Mouse (Mus musculus): ENCODE data around the gene Gramd4. TPM values are rescaled to one million over a fixed set of nuclear protein-coding genes. Genes with fewer than 3 reads are reported as not detected.

Gene Gramd4
- total and polyA plus RNA-seq, 3 experiments = 0.17 to 0.66 (median 0.56) TPM

DNA sequence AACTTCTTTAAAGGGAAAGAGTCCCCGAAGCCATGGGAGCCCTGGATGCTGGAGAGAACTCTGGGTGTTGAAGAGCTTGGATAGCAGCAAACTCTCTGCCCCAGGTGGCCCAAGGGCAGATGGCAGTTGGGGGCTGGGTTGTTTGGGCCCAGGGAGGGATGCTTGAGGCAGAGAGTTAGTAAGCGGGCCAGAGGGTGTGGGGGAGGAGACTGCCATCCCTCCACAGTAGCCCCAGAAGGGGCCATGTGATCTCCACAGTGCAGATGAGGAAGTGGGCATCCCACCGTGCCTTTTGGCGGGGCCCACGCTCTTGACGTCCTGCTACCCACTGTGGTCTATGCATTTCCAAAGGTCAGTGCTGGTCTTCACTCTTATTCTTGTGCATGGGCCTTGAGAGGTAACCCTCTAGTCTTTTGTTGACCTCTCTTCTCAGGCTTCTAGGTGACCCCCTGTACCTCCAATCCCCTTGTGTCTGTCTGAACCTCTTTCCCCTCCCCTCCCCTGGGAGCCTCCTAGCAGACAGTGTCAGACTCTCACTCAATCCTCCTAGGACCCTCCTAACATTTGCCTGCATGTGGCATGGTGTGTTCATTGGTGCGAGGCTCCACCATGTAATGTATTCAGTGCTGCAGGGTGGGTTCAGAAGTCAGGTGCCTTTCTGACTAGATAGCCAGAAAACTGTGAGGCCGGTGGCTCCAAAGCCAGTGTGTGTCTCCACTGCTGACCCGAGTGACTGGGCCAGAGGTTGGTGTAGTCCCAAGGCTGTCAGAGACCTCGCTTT, 11.7 kb downstream of the Gramd4 start:
- peaks cover 18 to 75% of the 10 kb centered on the region in 2 experiments for H3K4me1 ChIP-seq (ENCODE audit: control insufficient read depth in 1 of 2, insufficient read depth in 2 of 2)
- no peaks in the 10 kb centered on the region for H3K36me3 ChIP-seq (replicated peaks in 1 of 2; ENCODE audit: control insufficient read depth in 1 of 2, insufficient read depth in 1 of 2, low read length in 1 of 2)
- no peak overlapping the region for H3K27ac ChIP-seq (ENCODE audit: insufficient read depth, low read depth)
- in situ Hi-C loops (cut with MboI; ENCODE audit: low pct_ligation_motif_present, low pct_unique_long_range_greater_than_20kb, low sequenced_read_pairs) = no loop called here
- peaks cover 15% of the 10 kb centered on the region for H3K27me3 ChIP-seq (replicated peaks)
- peaks cover 2% of the 10 kb centered on the region for H3K9me3 ChIP-seq (replicated peaks; ENCODE audit: low read length)
- peak; percentile 57 for DNase-seq (ENCODE audit: extremely low read depth)
- TF ChIP-seq RAD21 (IDR thresholded peaks at IDR 0.05; ENCODE audit: low read depth, low read length) (no peak), SMC3 (IDR thresholded peaks at IDR 0.05; ENCODE audit: low read depth, low read length) (no peak), SIN3A (IDR thresholded peaks at IDR 0.05; ENCODE audit: low read length) (no peak), MAZ (IDR thresholded peaks at IDR 0.05; ENCODE audit: low read depth, low read length) (no peak), JUND (conservative IDR thresholded peaks at IDR 0.05; ENCODE audit: low read depth, low read length) (no peak), ZC3H11A (IDR thresholded peaks at IDR 0.05; ENCODE audit: low read depth, low read length) (no peak), HCFC1 (IDR thresholded peaks at IDR 0.05; ENCODE audit: low read depth, low read length) (no peak), ZKSCAN1 (IDR thresholded peaks at IDR 0.05; ENCODE audit: borderline replicate concordance, low read depth, low read length) (no peak), ZMIZ1 (IDR thresholded peaks at IDR 0.05; ENCODE audit: low read depth, low read length) (no peak), NRF1 (IDR thresholded peaks at IDR 0.05; ENCODE audit: low read depth, low read length) (no peak), KAT2A (IDR thresholded peaks at IDR 0.05; ENCODE audit: insufficient replicate concordance, low read length) (no peak), MAX (IDR thresholded peaks at IDR 0.05; ENCODE audit: low read length) (no peak), MEF2A (IDR thresholded peaks at IDR 0.05; ENCODE audit: borderline replicate concordance, low read depth, low read length) (no peak), GABPA (IDR thresholded peaks at IDR 0.05; ENCODE audit: insufficient replicate concordance, low read depth, low read length) (no peak), IRF4 (IDR thresholded peaks at IDR 0.05; ENCODE audit: low read depth, low read length) (no peak)
- H3K4me3 ChIP-seq (replicated peaks in 1 of 3; ENCODE audit: low read depth in 2 of 3, low read length in 2 of 3, poor library complexity in 1 of 3) = no peak overlapping the region
- no peaks in the 10 kb centered on the region for H3K79me2 ChIP-seq (replicated peaks; ENCODE audit: control insufficient read depth, extremely low read depth, insufficient read depth, poor library complexity, severe bottlenecking)
- H3K4me2 ChIP-seq (ENCODE audit: insufficient read depth, low read depth, poor library complexity, severe bottlenecking) = no peak overlapping the region
- H3K9ac ChIP-seq (ENCODE audit: insufficient read depth, low read depth) = no peak overlapping the region
- dilution Hi-C loops (cut with MboI; ENCODE audit: extremely low pct_ligation_motif_present, extremely low pct_unique_long_range_greater_than_20kb, low sequenced_read_pairs) = no loop called here

- in situ Hi-C loops (cut with MboI; ENCODE audit: low pct_ligation_motif_present, low pct_unique_long_range_greater_than_20kb, low sequenced_read_pairs) = no loop called here
- H3K9me3 ChIP-seq (replicated peaks; ENCODE audit: low read length) = peaks cover 2% of the 10 kb centered on the region
- no peak for TF ChIP-seq POLR2A (IDR thresholded peaks at IDR 0.05; ENCODE audit: low read depth, low read length)
- TF ChIP-seq USF2 (conservative IDR thresholded peaks at IDR 0.05; ENCODE audit: low read depth, low read length) = no peak
- no peak for TF ChIP-seq KAT2A (IDR thresholded peaks at IDR 0.05; ENCODE audit: insufficient replicate concordance, low read length)
- no peak overlapping the region for H3K27ac ChIP-seq (ENCODE audit: insufficient read depth, low read depth)
- no peaks in the 10 kb centered on the region for H3K36me3 ChIP-seq (replicated peaks in 1 of 2; ENCODE audit: control insufficient read depth in 1 of 2, insufficient read depth in 1 of 2, low read length in 1 of 2)
- dilution Hi-C loops (cut with MboI; ENCODE audit: extremely low pct_ligation_motif_present, extremely low pct_unique_long_range_greater_than_20kb, low sequenced_read_pairs) = no loop called here
- H3K79me2 ChIP-seq (replicated peaks; ENCODE audit: control insufficient read depth, extremely low read depth, insufficient read depth, poor library complexity, severe bottlenecking) = no peaks in the 10 kb centered on the region
- H3K4me3 ChIP-seq (replicated peaks in 1 of 3; ENCODE audit: low read depth in 2 of 3, low read length in 2 of 3, poor library complexity in 1 of 3) = no peak overlapping the region
- no peak for DNase-seq (ENCODE audit: extremely low read depth)
- H3K27me3 ChIP-seq (replicated peaks) = peaks cover 9% of the 10 kb centered on the region
- H3K4me1 ChIP-seq (ENCODE audit: control insufficient read depth in 1 of 2, insufficient read depth in 2 of 2) = peaks cover 18 to 64% of the 10 kb centered on the region in 2 experiments
- no peak overlapping the region for H3K4me2 ChIP-seq (ENCODE audit: insufficient read depth, low read depth, poor library complexity, severe bottlenecking)
- H3K9ac ChIP-seq (ENCODE audit: insufficient read depth, low read depth) = no peak overlapping the region
Measured at GRCm38 (mm10) chr15:86070368-86070767, 12.9 kb downstream of the Gramd4 start.
